Mouse (Mus musculus): Measurements from ENCODE around the gene Kdm8.

Gene Kdm8

GRCm38 (mm10) chr7:125499927-125500868 lies 55.7 kb downstream of the Kdm8 start:
- in situ Hi-C loops (cut with MboI, MseI): no loop called here

- in situ Hi-C loops (cut with MboI, MseI): no loop called here
These were observed 56.4 kb downstream of the Kdm8 start for GRCm38 (mm10) chr7:125500879-125501278.

GRCm38 (mm10) chr7:125503374-125504092 lies 59.1 kb downstream of the Kdm8 start:
- in situ Hi-C loops (cut with MboI, MseI): no loop called here

DNA sequence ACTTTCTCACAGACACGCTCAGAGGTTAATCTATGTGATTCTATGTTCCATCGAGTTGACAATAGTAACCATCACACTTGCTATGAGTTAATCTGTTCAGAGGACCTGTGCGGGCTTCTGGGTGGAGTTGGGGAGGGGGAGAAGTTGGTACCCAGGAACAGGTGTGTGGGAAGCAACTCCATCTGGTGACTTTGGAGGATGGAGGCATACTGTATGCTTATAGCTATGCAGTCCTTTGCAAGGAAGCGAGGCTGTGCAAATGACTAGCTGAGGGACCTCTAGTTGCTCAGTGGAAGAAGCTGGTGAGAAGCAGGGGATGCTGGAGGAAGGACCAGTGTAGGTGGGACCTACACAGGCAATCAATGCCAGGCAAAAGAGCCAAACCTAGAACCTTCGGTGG lies 60.1 kb downstream of the Kdm8 start:
- in situ Hi-C loops (cut with MboI, MseI): no loop called here

- in situ Hi-C loops (cut with MboI, MseI): no loop called here
These were observed 61.1 kb downstream of the Kdm8 start for GRCm38 (mm10) chr7:125505568-125505967.

- in situ Hi-C loops (cut with MboI, MseI): no loop called here
These were observed 62.8 kb downstream of the Kdm8 start for GRCm38 (mm10) chr7:125507279-125507678.

- in situ Hi-C loops (cut with MboI, MseI): no loop called here
These were observed 67.0 kb downstream of the Kdm8 start for GRCm38 (mm10) chr7:125511432-125511831.

DNA sequence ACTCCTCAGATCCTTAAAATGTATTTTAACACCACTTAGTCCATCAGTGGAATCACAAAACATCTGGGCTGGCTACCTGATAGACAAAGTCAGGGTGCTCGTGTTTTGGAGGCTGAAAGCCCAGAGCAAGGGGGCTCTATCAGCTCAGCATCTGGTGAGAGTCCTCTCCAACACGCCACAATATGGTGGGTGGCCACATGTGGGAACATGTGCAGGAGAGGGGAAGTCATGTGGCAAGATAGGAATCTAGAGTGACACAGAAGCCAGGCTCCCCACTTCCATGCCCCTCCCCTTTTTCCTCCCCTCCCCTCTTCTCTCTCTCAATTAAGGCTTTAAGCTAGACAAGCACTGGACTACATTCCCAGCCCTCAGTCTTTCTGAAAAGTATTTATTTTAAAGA lies 67.4 kb downstream of the Kdm8 start:
- in situ Hi-C loops (cut with MboI, MseI): no loop called here

All from regulatory T cell (primary cell).